Mouse (Mus musculus): Measurements from ENCODE around the gene Rab3il1. TPM values are rescaled to one million over a fixed set of nuclear protein-coding genes. Genes with fewer than 3 reads are reported as not detected.

Rab3il1 gene
- total and polyA plus RNA-seq, 2 experiments from 2014 or later = 19.7 to 22.2 TPM

DNA sequence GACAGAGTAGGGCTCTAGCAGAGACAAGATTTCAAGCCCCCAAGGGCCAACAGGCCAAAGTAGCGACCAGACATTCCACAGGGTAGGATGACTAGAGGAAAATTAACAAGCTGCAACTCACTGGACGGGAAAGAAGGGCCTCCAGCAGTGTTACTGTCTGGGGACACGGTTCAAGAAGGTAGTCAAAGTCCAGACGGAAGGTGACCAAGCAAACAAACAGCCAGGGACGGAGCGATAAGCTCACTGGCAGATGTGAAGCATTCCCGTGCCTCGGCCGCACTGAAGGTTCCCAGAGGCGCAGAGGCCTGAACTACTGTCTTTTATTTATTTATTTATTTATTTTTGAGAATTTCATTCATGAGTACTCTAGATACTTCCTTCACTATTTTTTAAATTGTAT, 24.4 kb upstream of the Rab3il1 start:
- DNase-seq (ENCODE audit: low spot score) = no peak
- no peak overlapping the region for H3K4me2 ChIP-seq (ENCODE audit: low read depth, low read length)
- no peak for TF ChIP-seq CTCF (IDR thresholded peaks at IDR 0.05; ENCODE audit: low read depth)
- WGBS = 92% methylated on average over 10 of the region's 10 CpGs
- H3K36me3 ChIP-seq (ENCODE audit: insufficient read depth, low read length) = no peaks in the 10 kb centered on the region
- ATAC-seq = no peak
- H3K4me3 ChIP-seq (ENCODE audit: low read length) = no peak overlapping the region
- H3K4me1 ChIP-seq (ENCODE audit: insufficient read depth, low read length) = peaks cover 8% of the 10 kb centered on the region; the same call in 1 of the 2 replicates
- no peaks in the 10 kb centered on the region for H3K27me3 ChIP-seq (ENCODE audit: insufficient read depth, low read length)
- no peak overlapping the region for H3K9ac ChIP-seq (replicated peaks; ENCODE audit: low read length)
- H3K27ac ChIP-seq = no peak overlapping the region
- no peaks in the 10 kb centered on the region for H3K9me3 ChIP-seq (ENCODE audit: low read length)

GRCm38 (mm10) chr19:9978431-9978951, 23.0 kb upstream of the Rab3il1 start:
- ATAC-seq (no peak), DNase-seq (ENCODE audit: low spot score) (peak; percentile 62)
- Histone ChIP-seq H3K27me3 (ENCODE audit: insufficient read depth, low read length) (no peaks in the 10 kb centered on the region), H3K4me3 (ENCODE audit: low read length) (no peak overlapping the region), H3K9ac (replicated peaks; ENCODE audit: low read length) (no peak overlapping the region), H3K27ac (peak overlapping the region; percentile 36), H3K9me3 (ENCODE audit: low read length) (no peaks in the 10 kb centered on the region), H3K4me1 (ENCODE audit: insufficient read depth, low read length) (peaks cover 10% of the 10 kb centered on the region; the same call in 1 of the 2 replicates), H3K36me3 (ENCODE audit: insufficient read depth, low read length) (no peaks in the 10 kb centered on the region), H3K4me2 (ENCODE audit: low read depth, low read length) (no peak overlapping the region)
- 41% methylated on average over 5 of the region's 5 CpGs for WGBS
- TF ChIP-seq CTCF (IDR thresholded peaks at IDR 0.05; ENCODE audit: low read depth) = no peak

GRCm38 (mm10) chr19:9979156-9979555, 22.3 kb upstream of the Rab3il1 start:
- peak overlapping the region; percentile 36; the same call in 1 of the 2 replicates for H3K27ac ChIP-seq
- no peaks in the 10 kb centered on the region for H3K27me3 ChIP-seq (ENCODE audit: insufficient read depth, low read length)
- no peak for TF ChIP-seq CTCF (IDR thresholded peaks at IDR 0.05; ENCODE audit: low read depth)

GRCm38 (mm10) chr19:9980258-9980657, 21.2 kb upstream of the Rab3il1 start, which contains the start of gene Fth1:
Fth1 (plus strand) TSS chr19:9980598.
- no peak for DNase-seq (ENCODE audit: low spot score)
- WGBS = 95% methylated on average over 4 of the region's 4 CpGs
- H3K36me3 ChIP-seq (ENCODE audit: insufficient read depth, low read length) = peaks cover 10% of the 10 kb centered on the region
- H3K4me3 ChIP-seq (ENCODE audit: low read length) = no peak within 1 kb of the TSS
- H3K9ac ChIP-seq (replicated peaks; ENCODE audit: low read length) = no peak within 1 kb of the TSS
- H3K4me2 ChIP-seq (ENCODE audit: low read depth, low read length) = peak within 1 kb of the TSS; percentile 81; the same call in 1 of the 2 replicates
- no peaks in the 10 kb centered on the region for H3K27me3 ChIP-seq (ENCODE audit: insufficient read depth, low read length)
- peak within 1 kb of the TSS; percentile 96; the same call in 1 of the 2 replicates for H3K27ac ChIP-seq
- peaks cover 15% of the 10 kb centered on the region; the same call in 1 of the 2 replicates for H3K4me1 ChIP-seq (ENCODE audit: insufficient read depth, low read length)
- no peaks in the 10 kb centered on the region for H3K9me3 ChIP-seq (ENCODE audit: low read length)
- no peak for TF ChIP-seq CTCF (IDR thresholded peaks at IDR 0.05; ENCODE audit: low read depth)
- no peak for ATAC-seq

More at GRCm38 (mm10) chr19:9979156-9979555, 22.3 kb upstream of the Rab3il1 start:
- Histone ChIP-seq H3K36me3 (ENCODE audit: insufficient read depth, low read length) (no peaks in the 10 kb centered on the region), H3K9ac (replicated peaks; ENCODE audit: low read length) (no peak overlapping the region), H3K4me1 (ENCODE audit: insufficient read depth, low read length) (peaks cover 15% of the 10 kb centered on the region; the same call in 1 of the 2 replicates), H3K4me2 (ENCODE audit: low read depth, low read length) (no peak overlapping the region), H3K9me3 (ENCODE audit: low read length) (no peaks in the 10 kb centered on the region), H3K4me3 (ENCODE audit: low read length) (no peak overlapping the region)
- DNase-seq (ENCODE audit: low spot score) = no peak
- 81% methylated on average over 2 of the region's 2 CpGs for WGBS
- no peak for ATAC-seq

DNA sequence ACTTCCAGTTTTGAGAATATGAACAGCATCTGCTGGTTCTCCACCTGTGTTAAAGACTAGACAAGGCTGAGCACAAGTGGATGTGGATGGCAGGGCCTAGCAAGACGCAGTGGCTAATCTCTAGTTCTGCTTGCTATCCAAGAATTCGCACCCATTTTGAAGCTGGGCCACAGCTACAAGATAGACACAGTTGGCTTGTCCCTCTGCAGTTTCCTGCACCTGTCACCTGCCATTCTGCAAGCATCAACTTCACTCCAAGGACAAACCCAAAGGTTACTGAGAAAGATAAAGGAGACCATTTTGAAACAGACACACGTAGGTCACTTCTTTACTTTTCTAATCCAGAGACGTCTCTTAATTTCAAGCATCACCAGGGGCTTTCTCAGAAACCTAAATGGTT, 19.8 kb upstream of the Rab3il1 start:
- Histone ChIP-seq H3K4me2 (ENCODE audit: low read depth, low read length) (peak overlapping the region; percentile 81), H3K27ac (peak overlapping the region; percentile 96), H3K27me3 (ENCODE audit: insufficient read depth, low read length) (no peaks in the 10 kb centered on the region), H3K36me3 (ENCODE audit: insufficient read depth, low read length) (peaks cover 23% of the 10 kb centered on the region), H3K9ac (replicated peaks; ENCODE audit: low read length) (peak overlapping the region; percentile 92; the same call in 1 of the 2 replicates), H3K4me3 (ENCODE audit: low read length) (peak overlapping the region; percentile 98), H3K9me3 (ENCODE audit: low read length) (no peaks in the 10 kb centered on the region), H3K4me1 (ENCODE audit: insufficient read depth, low read length) (peaks cover 15% of the 10 kb centered on the region; the same call in 1 of the 2 replicates)
- 58% methylated on average over 4 of the region's 4 CpGs for WGBS
- no peak for DNase-seq (ENCODE audit: low spot score)
- ATAC-seq = no peak
- TF ChIP-seq CTCF (IDR thresholded peaks at IDR 0.05; ENCODE audit: low read depth) = no peak

GRCm38 (mm10) chr19:9982151-9982851, 19.2 kb upstream of the Rab3il1 start:
- H3K9me3 ChIP-seq (ENCODE audit: low read length) = no peaks in the 10 kb centered on the region
- H3K4me3 ChIP-seq (ENCODE audit: low read length) = peak overlapping the region; percentile 98
- peak; percentile 98 for DNase-seq (ENCODE audit: low spot score)
- peak overlapping the region; percentile 96 for H3K27ac ChIP-seq
- H3K9ac ChIP-seq (replicated peaks; ENCODE audit: low read length) = peak overlapping the region; percentile 92
- H3K4me2 ChIP-seq (ENCODE audit: low read depth, low read length) = peak overlapping the region; percentile 81
- no peaks in the 10 kb centered on the region for H3K27me3 ChIP-seq (ENCODE audit: insufficient read depth, low read length)
- peaks cover 15% of the 10 kb centered on the region; the same call in 1 of the 2 replicates for H3K4me1 ChIP-seq (ENCODE audit: insufficient read depth, low read length)
- peak; percentile 99 for ATAC-seq
- TF ChIP-seq CTCF (IDR thresholded peaks at IDR 0.05; ENCODE audit: low read depth) = no peak
- under 1% methylated on average over 59 of the region's 59 CpGs for WGBS
- H3K36me3 ChIP-seq (ENCODE audit: insufficient read depth, low read length) = peaks cover 23% of the 10 kb centered on the region
